Mouse (Mus musculus) embryonic facial prominence, embryonic 14.5 days (tissue): ENCODE data around the gene Klf11. TPM values are rescaled to one million over a fixed set of nuclear protein-coding genes. Genes with fewer than 3 reads are reported as not detected.

Source experiments
- ATAC-seq: fragments of 200-750 bp; cut with Nextera tagmentation; 2 replicates; pipeline ENCODE4 v1.8.0; 2017; ENCODE audit warnings: low read depth, moderate number of reproducible peaks, moderate TSS enrichment
- DNase-seq: peaks from one replicate; pipeline ENCODE4 v3.0.0-alpha.2; 2015; ENCODE audit warnings: low spot score
- H3K27ac ChIP-seq: fragments of 300-500 bp; sonication (generic); replicated peaks from 2 replicates; pipeline ENCODE4 v1.5.1; 2014; ENCODE audit warnings: low read depth, mild to moderate bottlenecking, low read length, moderate library complexity
- H3K27me3 ChIP-seq: fragments of 300-500 bp; sonication (generic); replicated peaks from 2 replicates; pipeline ENCODE4 v1.6.1; 2014; ENCODE audit warnings: low read length; ENCODE audit not compliant: control insufficient read depth, insufficient read depth
- H3K36me3 ChIP-seq: fragments of 300-500 bp; sonication (generic); 2 replicates; pipeline ENCODE4 v1.6.1; 2014; ENCODE audit warnings: low read length, mixed read lengths; ENCODE audit not compliant: control insufficient read depth, insufficient read depth
- H3K4me1 ChIP-seq: fragments of 300-500 bp; sonication (generic); 2 replicates; pipeline ENCODE4 v1.6.1; 2014; ENCODE audit warnings: antibody characterized with exemption, low read length; ENCODE audit not compliant: control insufficient read depth, insufficient read depth
- H3K4me2 ChIP-seq: fragments of 300-500 bp; sonication (generic); 2 replicates; pipeline ENCODE4 v1.6.1; 2014; ENCODE audit warnings: low read depth, mild to moderate bottlenecking, low read length, moderate library complexity, mixed read lengths
- H3K4me3 ChIP-seq: fragments of 300-500 bp; sonication (generic); 2 replicates; pipeline ENCODE4 v1.5.1; 2014; ENCODE audit warnings: low read depth, mild to moderate bottlenecking, low read length
- H3K9ac ChIP-seq: fragments of 300-500 bp; sonication (generic); 2 replicates; pipeline ENCODE4 v1.6.1; 2014; ENCODE audit warnings: low read depth, mild to moderate bottlenecking, low read length, moderate library complexity, mixed read lengths
- H3K9me3 ChIP-seq: fragments of 300-500 bp; sonication (generic); 2 replicates; pipeline ENCODE4 v1.6.1; 2016; ENCODE audit warnings: low read length; ENCODE audit not compliant: control insufficient read depth
- WGBS: fragments of 180-500 bp; shearing (Covaris S2); extraction: QIAGEN DNeasy Blood & Tissue Kit; methylation state at CpG from one replicate; pipeline ENCODE4 v1.1.7; 2014; 5-methylcytosine and 5-hydroxymethylcytosine counted together
- polyA plus RNA-seq: library from polyadenylated mRNA; unstranded; fragments of >200 nt; fragmentation: Nextera tagmentation; extraction: Ambion mirVana; gene quantifications from 2 replicates; pipeline ENCODE4 v1.2.1, GENCODE M21; 2014

The Klf11 gene
- polyA plus RNA-seq = 12.1 and 16.3 TPM in 2 replicates

DNA sequence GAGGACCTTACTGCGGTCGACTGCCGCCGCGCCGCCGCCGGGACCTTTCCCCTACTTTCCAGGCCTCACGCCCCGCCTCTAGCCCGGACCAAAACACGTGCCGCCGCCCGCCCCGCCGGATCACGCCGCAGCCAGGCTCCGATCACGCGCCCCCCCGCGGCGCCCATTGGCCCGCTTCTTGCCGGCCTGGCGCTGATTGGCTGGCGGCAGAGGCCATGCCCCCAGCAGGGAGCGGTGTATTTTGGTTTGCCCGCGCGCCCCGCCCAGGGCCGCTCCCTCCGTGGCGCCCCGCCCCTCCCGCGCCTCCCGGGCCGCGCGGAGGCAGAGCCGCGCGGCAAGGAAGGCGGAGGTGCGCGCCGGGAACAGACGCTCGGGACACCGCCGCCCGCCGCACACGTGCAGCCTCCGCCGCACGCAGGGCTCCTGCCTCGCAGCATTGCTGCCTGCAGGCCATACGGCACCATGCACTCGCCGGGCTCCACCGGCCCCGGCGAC lies at the start of gene Klf11:
Gene Klf11, plus strand, starts transcription at position 212 of the 495 bp plus-strand sequence.
- Histone ChIP-seq H3K4me2 (peak within 1 kb of the TSS; percentile 72), H3K4me3 (peak within 1 kb of the TSS; percentile 98), H3K27me3 (no peaks in the 10 kb centered on the region), H3K27ac (peak within 1 kb of the TSS; percentile 96), H3K9me3 (no peaks in the 10 kb centered on the region), H3K9ac (peak within 1 kb of the TSS; percentile 97), H3K36me3 (peaks cover 26% of the 10 kb centered on the region), H3K4me1 (peaks cover 16% of the 10 kb centered on the region)
- 4% methylated on average over 15 of the region's 68 CpGs for WGBS
- DNase-seq = peak; percentile 97
- ATAC-seq = peak; percentile 95

DNA sequence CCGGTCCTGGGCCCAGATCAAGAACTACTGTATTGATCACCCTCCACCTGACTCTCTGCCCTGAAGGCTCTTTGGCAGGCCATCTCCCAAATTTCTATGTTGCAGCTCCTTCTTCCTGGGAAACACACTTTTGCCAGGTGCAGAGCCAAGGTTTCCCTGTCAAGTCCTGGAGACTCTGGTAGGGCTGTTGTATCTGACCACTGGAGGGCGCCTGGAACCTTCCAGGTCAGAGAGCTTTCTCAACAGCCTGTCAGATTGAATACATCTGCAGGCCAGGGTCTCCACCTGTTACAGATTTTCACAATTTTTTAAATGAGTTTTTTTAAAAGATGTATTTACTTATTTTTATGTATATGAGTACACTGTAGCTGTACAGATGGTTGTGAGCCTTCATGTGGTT lies 47.8 kb upstream of the Klf11 start:
- no peak overlapping the region for H3K4me2 ChIP-seq
- H3K27me3 ChIP-seq = no peaks in the 10 kb centered on the region
- H3K9me3 ChIP-seq = no peaks in the 10 kb centered on the region
- H3K4me3 ChIP-seq = no peak overlapping the region
- no peaks in the 10 kb centered on the region for H3K36me3 ChIP-seq
- no peaks in the 10 kb centered on the region; the same call in 1 of the 2 replicates for H3K4me1 ChIP-seq
- 45% methylated on average over 2 of the region's 2 CpGs for WGBS
- no peak overlapping the region for H3K27ac ChIP-seq
- no peak overlapping the region for H3K9ac ChIP-seq
- ATAC-seq (no peak), DNase-seq (peak; percentile 81)

DNA sequence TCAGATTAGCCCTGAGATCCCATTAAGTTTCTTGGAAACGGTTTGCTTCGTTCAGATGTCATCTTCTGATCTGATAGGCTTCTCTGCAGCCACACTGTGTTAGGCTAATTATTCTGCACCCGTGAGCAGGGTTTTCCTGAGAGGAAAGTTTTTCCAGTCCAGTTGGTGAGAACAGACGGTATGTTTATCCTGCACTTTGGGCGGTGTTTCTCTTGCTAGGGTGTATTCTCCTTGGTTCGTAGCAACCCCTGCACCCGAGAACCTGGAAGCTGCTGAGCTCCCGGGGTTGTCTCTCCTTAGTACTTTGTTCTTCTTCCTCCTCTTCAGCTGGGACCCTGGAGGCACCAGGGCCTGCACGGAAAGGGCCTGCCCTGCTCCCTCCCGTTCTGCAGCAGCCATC lies 44.9 kb upstream of the Klf11 start:
- DNase-seq = no peak
- H3K27me3 ChIP-seq = no peaks in the 10 kb centered on the region
- H3K4me1 ChIP-seq = no peaks in the 10 kb centered on the region
- H3K4me2 ChIP-seq = no peak overlapping the region
- no peak overlapping the region for H3K4me3 ChIP-seq
- H3K9ac ChIP-seq = no peak overlapping the region
- H3K9me3 ChIP-seq = no peaks in the 10 kb centered on the region
- no peak for ATAC-seq
- H3K27ac ChIP-seq = no peak overlapping the region
- no peaks in the 10 kb centered on the region for H3K36me3 ChIP-seq
- WGBS = 65% methylated on average over 10 of the region's 10 CpGs

DNA sequence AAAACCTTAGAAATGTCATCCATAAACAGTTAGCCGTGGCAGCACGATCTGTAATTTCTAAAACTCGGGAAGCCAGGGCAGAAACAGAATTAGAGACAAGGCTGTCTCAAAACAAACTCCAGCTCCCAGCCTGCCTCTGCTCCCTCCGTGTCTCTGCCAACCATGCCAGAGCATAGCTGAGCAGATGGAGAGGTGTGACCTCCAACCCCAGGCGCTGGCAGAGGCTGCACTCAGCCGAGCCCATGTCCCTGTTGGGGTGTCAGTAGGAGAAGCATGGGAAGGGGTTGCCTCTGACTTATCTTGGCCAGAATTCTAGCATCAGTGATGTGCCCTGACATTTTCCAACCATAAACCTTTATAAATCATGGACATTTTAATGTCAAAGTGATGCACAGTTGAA lies 38.5 kb upstream of the Klf11 start:
- ATAC-seq = no peak
- no peak overlapping the region for H3K27ac ChIP-seq
- WGBS = 67% methylated on average over 6 of the region's 6 CpGs

DNA sequence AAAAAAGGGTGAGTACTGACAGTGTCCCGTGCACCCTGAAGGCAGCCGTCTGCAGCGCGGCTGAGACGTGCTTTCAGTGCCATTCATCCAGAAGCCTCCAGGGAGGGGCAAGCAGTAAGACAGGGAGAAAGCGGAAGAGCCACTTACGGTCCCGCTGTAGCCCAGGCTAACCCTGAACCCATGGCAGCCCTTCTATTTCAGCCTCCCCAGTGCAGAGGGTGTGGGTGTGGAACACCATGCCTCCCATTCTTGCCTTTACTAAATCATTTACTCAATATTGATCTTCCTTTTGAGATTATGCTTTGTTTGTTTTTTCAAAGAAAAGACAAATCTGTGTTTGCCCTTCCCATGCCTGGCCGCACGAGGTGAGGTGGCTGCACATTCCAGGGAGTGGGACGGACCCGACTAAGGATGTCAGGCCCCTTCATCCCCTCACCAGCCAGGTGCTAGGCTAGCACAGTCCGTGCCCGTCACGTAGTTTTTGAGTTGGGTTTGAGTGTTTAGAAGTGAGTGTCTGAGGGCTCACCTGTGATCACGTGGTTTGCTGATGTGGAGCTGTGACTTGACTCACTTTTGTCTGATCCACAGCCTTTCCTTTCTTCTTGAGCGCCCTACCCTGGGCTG lies 36.5 kb upstream of the Klf11 start:
- H3K4me3 ChIP-seq = no peak overlapping the region
- ATAC-seq = no peak
- no peak for DNase-seq
- no peaks in the 10 kb centered on the region for H3K9me3 ChIP-seq
- 73% methylated on average over 17 of the region's 17 CpGs for WGBS
- H3K4me2 ChIP-seq = no peak overlapping the region
- H3K27ac ChIP-seq = no peak overlapping the region
- H3K27me3 ChIP-seq = no peaks in the 10 kb centered on the region
- H3K9ac ChIP-seq = no peak overlapping the region
- no peaks in the 10 kb centered on the region for H3K36me3 ChIP-seq
- no peaks in the 10 kb centered on the region for H3K4me1 ChIP-seq

More for the DNA sequence above, 38.5 kb upstream of the Klf11 start:
- Histone ChIP-seq H3K36me3 (no peaks in the 10 kb centered on the region), H3K4me1 (no peaks in the 10 kb centered on the region), H3K4me3 (no peak overlapping the region), H3K9ac (no peak overlapping the region), H3K27me3 (no peaks in the 10 kb centered on the region), H3K4me2 (no peak overlapping the region), H3K9me3 (no peaks in the 10 kb centered on the region)
- no peak for DNase-seq

DNA sequence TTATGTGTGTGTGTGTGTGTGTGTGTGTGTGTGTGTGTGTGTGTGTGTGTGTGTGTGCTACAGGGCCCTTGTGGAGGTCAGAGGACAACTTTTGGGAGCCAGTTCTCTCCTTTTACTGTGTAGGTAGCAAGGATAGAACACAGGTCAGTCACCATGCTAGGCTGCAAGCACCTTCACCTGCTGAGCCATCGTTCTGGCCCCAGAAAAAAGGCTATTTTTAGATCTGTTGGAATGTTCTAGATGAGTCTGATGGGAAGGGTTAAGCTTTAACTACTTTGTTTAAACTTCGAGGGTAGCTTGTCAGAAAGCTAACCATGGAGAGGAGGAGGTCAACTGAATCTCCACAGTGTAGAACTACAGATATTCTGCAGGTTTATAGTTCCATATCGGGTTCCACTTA lies 35.9 kb upstream of the Klf11 start:
- no peaks in the 10 kb centered on the region for H3K27me3 ChIP-seq
- WGBS = 70% methylated on average over 3 of the region's 3 CpGs
- H3K9ac ChIP-seq = no peak overlapping the region
- no peak overlapping the region for H3K4me3 ChIP-seq
- H3K9me3 ChIP-seq = no peaks in the 10 kb centered on the region
- no peak overlapping the region for H3K27ac ChIP-seq
- no peak overlapping the region for H3K4me2 ChIP-seq
- H3K4me1 ChIP-seq = no peaks in the 10 kb centered on the region
- no peaks in the 10 kb centered on the region for H3K36me3 ChIP-seq
- ATAC-seq = no peak
- no peak for DNase-seq

DNA sequence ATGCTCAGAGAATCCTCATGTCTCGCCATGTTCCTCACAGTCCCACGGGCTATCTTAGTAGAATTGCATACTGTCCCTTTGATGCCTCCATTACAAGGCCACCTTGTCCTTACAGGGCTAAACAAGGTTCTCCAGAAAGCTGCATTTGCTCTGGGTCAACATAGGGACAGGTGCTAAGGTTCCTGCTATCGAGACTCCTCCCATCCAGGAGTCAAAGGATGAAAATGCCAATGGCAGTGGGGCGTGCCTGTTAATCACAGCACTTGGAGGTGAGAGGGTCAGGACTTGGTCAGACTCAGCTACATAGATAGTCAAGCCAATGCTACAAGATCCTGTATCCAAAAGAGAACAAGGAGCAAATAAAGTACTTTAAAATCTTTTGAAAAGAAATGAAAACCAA lies 31.6 kb upstream of the Klf11 start:
- WGBS = 82% methylated on average over 4 of the region's 4 CpGs
- no peaks in the 10 kb centered on the region for H3K4me1 ChIP-seq
- H3K27ac ChIP-seq = no peak overlapping the region
- no peaks in the 10 kb centered on the region for H3K27me3 ChIP-seq
- H3K4me2 ChIP-seq = no peak overlapping the region
- no peak for ATAC-seq
- H3K9ac ChIP-seq = no peak overlapping the region
- no peaks in the 10 kb centered on the region for H3K36me3 ChIP-seq
- H3K4me3 ChIP-seq = no peak overlapping the region
- no peaks in the 10 kb centered on the region for H3K9me3 ChIP-seq
- no peak for DNase-seq

DNA sequence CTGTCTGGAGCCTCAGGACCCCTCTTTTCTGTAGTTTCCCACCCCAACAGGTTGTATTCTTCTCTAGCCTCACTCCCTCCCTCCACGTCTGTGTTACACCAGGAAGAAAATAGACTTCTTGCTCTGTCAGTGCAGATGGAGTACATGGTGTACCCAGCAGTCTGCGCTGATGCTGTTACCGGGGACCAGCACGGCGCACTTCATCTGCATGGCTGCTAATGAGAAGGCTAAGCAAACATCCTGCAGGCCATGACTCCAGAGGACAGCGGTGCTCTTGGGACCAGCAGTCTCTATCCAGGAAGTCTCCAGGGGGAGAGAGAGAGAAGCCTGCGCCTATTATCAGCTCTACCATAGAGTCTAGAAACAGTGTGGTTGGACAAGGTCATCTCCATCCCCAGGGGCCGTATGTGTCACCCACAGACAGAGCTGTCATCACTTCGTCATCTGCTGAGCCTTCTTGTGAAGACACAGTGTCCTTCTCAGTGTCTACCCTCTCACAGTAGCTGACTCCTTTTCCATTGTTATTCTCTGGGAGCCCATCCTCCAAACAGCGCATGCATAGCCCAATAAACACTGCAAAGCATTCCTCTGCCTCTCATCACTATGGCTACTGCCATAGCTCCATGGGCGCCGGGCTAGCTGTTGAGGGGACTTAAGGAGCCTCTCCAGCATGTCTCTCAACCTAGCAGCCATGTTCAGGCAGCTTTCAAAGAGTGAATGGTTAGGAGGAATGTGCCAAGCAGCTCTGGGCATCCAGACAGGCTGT lies 27.4 kb upstream of the Klf11 start:
- 66% methylated on average over 12 of the region's 12 CpGs for WGBS
- Histone ChIP-seq H3K9ac (no peak overlapping the region), H3K36me3 (no peaks in the 10 kb centered on the region), H3K9me3 (no peaks in the 10 kb centered on the region), H3K4me1 (no peaks in the 10 kb centered on the region), H3K27me3 (no peaks in the 10 kb centered on the region), H3K4me2 (no peak overlapping the region), H3K4me3 (no peak overlapping the region), H3K27ac (no peak overlapping the region)
- DNase-seq (no peak), ATAC-seq (no peak)
